Mouse (Mus musculus): Measurements from ENCODE around the gene Cpa1. TPM values are rescaled to one million over a fixed set of nuclear protein-coding genes. Genes with fewer than 3 reads are reported as not detected.

The Cpa1 gene
- polyA plus RNA-seq, 1 experiment from 2014 or later = 2.4 TPM

- Histone ChIP-seq H3K27me3 (ENCODE audit: insufficient read depth, low read length) (no peaks in the 10 kb centered on the region), H3K4me2 (replicated peaks; ENCODE audit: low read depth, low read length) (no peak overlapping the region), H3K4me3 (ENCODE audit: low read length) (no peak overlapping the region), H3K27ac (ENCODE audit: low read length) (no peak overlapping the region), H3K9me3 (ENCODE audit: low read length) (no peaks in the 10 kb centered on the region), H3K9ac (replicated peaks; ENCODE audit: low read length) (no peak overlapping the region), H3K4me1 (ENCODE audit: insufficient read depth, low read length) (peaks cover 13% of the 10 kb centered on the region; the same call in 1 of the 2 replicates), H3K36me3 (ENCODE audit: insufficient read depth, low read length) (no peaks in the 10 kb centered on the region)
- 71% methylated on average over 4 of the region's 4 CpGs for WGBS
- ATAC-seq (ENCODE audit: low FRiP score, low TSS enrichment) = no peak
Observed at GRCm38 (mm10) chr6:30605111-30605510, 33.9 kb upstream of the Cpa1 start.

- 58% methylated on average over 5 of the region's 5 CpGs for WGBS
- Histone ChIP-seq H3K27ac (ENCODE audit: low read length) (no peak overlapping the region), H3K4me1 (ENCODE audit: insufficient read depth, low read length) (peaks cover 8% of the 10 kb centered on the region; the same call in 1 of the 2 replicates), H3K4me2 (replicated peaks; ENCODE audit: low read depth, low read length) (no peak overlapping the region), H3K4me3 (ENCODE audit: low read length) (no peak overlapping the region), H3K27me3 (ENCODE audit: insufficient read depth, low read length) (no peaks in the 10 kb centered on the region), H3K9ac (replicated peaks; ENCODE audit: low read length) (no peak overlapping the region), H3K36me3 (ENCODE audit: insufficient read depth, low read length) (no peaks in the 10 kb centered on the region), H3K9me3 (ENCODE audit: low read length) (no peaks in the 10 kb centered on the region)
- no peak for ATAC-seq (ENCODE audit: low FRiP score, low TSS enrichment)
Observed at GRCm38 (mm10) chr6:30605672-30606071, 33.3 kb upstream of the Cpa1 start.

- no peaks in the 10 kb centered on the region for H3K27me3 ChIP-seq (ENCODE audit: insufficient read depth, low read length)
- H3K4me1 ChIP-seq (ENCODE audit: insufficient read depth, low read length) = peaks cover 9% of the 10 kb centered on the region
- H3K9ac ChIP-seq (replicated peaks; ENCODE audit: low read length) = no peak within 1 kb of the TSS
- H3K36me3 ChIP-seq (ENCODE audit: insufficient read depth, low read length) = no peaks in the 10 kb centered on the region
- no peak for ATAC-seq (ENCODE audit: low FRiP score, low TSS enrichment)
- no peak within 1 kb of the TSS for H3K4me3 ChIP-seq (ENCODE audit: low read length)
- WGBS = 94% methylated on average over 7 of the region's 7 CpGs
- H3K9me3 ChIP-seq (ENCODE audit: low read length) = no peaks in the 10 kb centered on the region
- no peak within 1 kb of the TSS for H3K4me2 ChIP-seq (replicated peaks; ENCODE audit: low read depth, low read length)
- H3K27ac ChIP-seq (ENCODE audit: low read length) = no peak within 1 kb of the TSS
Observed at GRCm38 (mm10) chr6:30610710-30611109, 28.3 kb upstream of the Cpa1 start, which contains the start of gene Cpa5. Cpa5 (plus strand) TSS chr6:30611010.

GRCm38 (mm10) chr6:30611212-30611611 is 27.8 kb upstream of the Cpa1 start:
- Histone ChIP-seq H3K4me1 (ENCODE audit: insufficient read depth, low read length) (peaks cover 9% of the 10 kb centered on the region), H3K27ac (ENCODE audit: low read length) (no peak overlapping the region), H3K27me3 (ENCODE audit: insufficient read depth, low read length) (no peaks in the 10 kb centered on the region), H3K4me2 (replicated peaks; ENCODE audit: low read depth, low read length) (no peak overlapping the region), H3K4me3 (ENCODE audit: low read length) (no peak overlapping the region), H3K9ac (replicated peaks; ENCODE audit: low read length) (no peak overlapping the region), H3K9me3 (ENCODE audit: low read length) (no peaks in the 10 kb centered on the region), H3K36me3 (ENCODE audit: insufficient read depth, low read length) (no peaks in the 10 kb centered on the region)
- 59% methylated on average over 5 of the region's 5 CpGs for WGBS
- ATAC-seq (ENCODE audit: low FRiP score, low TSS enrichment) = no peak

GRCm38 (mm10) chr6:30614251-30614650 is 24.8 kb upstream of the Cpa1 start:
- no peak overlapping the region for H3K9ac ChIP-seq (replicated peaks; ENCODE audit: low read length)
- no peak overlapping the region for H3K4me3 ChIP-seq (ENCODE audit: low read length)
- no peaks in the 10 kb centered on the region for H3K36me3 ChIP-seq (ENCODE audit: insufficient read depth, low read length)
- WGBS = 81% methylated on average over 6 of the region's 6 CpGs
- H3K9me3 ChIP-seq (ENCODE audit: low read length) = no peaks in the 10 kb centered on the region
- no peak overlapping the region for H3K4me2 ChIP-seq (replicated peaks; ENCODE audit: low read depth, low read length)
- H3K4me1 ChIP-seq (ENCODE audit: insufficient read depth, low read length) = peaks cover 37% of the 10 kb centered on the region
- ATAC-seq (ENCODE audit: low FRiP score, low TSS enrichment) = no peak
- H3K27me3 ChIP-seq (ENCODE audit: insufficient read depth, low read length) = no peaks in the 10 kb centered on the region
- H3K27ac ChIP-seq (ENCODE audit: low read length) = no peak overlapping the region

- H3K4me2 ChIP-seq (replicated peaks; ENCODE audit: low read depth, low read length) = no peak overlapping the region
- 0 out of 2 replicates have a peak overlapping the region, but pooled peaks have one; percentile 4 for H3K27ac ChIP-seq (ENCODE audit: low read length)
- 41% methylated on average over 4 of the region's 4 CpGs for WGBS
- H3K9ac ChIP-seq (replicated peaks; ENCODE audit: low read length) = peak overlapping the region; percentile 27; the same call in 1 of the 2 replicates
- no peaks in the 10 kb centered on the region for H3K27me3 ChIP-seq (ENCODE audit: insufficient read depth, low read length)
- H3K36me3 ChIP-seq (ENCODE audit: insufficient read depth, low read length) = no peaks in the 10 kb centered on the region
- H3K4me3 ChIP-seq (ENCODE audit: low read length) = no peak overlapping the region
- peaks cover 37% of the 10 kb centered on the region for H3K4me1 ChIP-seq (ENCODE audit: insufficient read depth, low read length)
- ATAC-seq (ENCODE audit: low FRiP score, low TSS enrichment) = no peak
- H3K9me3 ChIP-seq (ENCODE audit: low read length) = no peaks in the 10 kb centered on the region
Observed at GRCm38 (mm10) chr6:30615741-30616140, 23.3 kb upstream of the Cpa1 start.

GRCm38 (mm10) chr6:30616491-30616941 is 22.5 kb upstream of the Cpa1 start:
- H3K9me3 ChIP-seq (ENCODE audit: low read length) = no peaks in the 10 kb centered on the region
- peak overlapping the region; percentile 25 for H3K27ac ChIP-seq (ENCODE audit: low read length)
- peaks cover 37% of the 10 kb centered on the region for H3K4me1 ChIP-seq (ENCODE audit: insufficient read depth, low read length)
- H3K9ac ChIP-seq (replicated peaks; ENCODE audit: low read length) = peak overlapping the region; percentile 32
- H3K36me3 ChIP-seq (ENCODE audit: insufficient read depth, low read length) = no peaks in the 10 kb centered on the region
- WGBS = 10% methylated on average over 8 of the region's 8 CpGs
- H3K4me2 ChIP-seq (replicated peaks; ENCODE audit: low read depth, low read length) = peak overlapping the region; percentile 52
- no peaks in the 10 kb centered on the region for H3K27me3 ChIP-seq (ENCODE audit: insufficient read depth, low read length)
- no peak overlapping the region for H3K4me3 ChIP-seq (ENCODE audit: low read length)
- no peak for ATAC-seq (ENCODE audit: low FRiP score, low TSS enrichment)

- peaks cover 37% of the 10 kb centered on the region for H3K4me1 ChIP-seq (ENCODE audit: insufficient read depth, low read length)
- no peaks in the 10 kb centered on the region for H3K27me3 ChIP-seq (ENCODE audit: insufficient read depth, low read length)
- peak overlapping the region; percentile 60 for H3K9ac ChIP-seq (replicated peaks; ENCODE audit: low read length)
- H3K9me3 ChIP-seq (ENCODE audit: low read length) = no peaks in the 10 kb centered on the region
- peak overlapping the region; percentile 25 for H3K27ac ChIP-seq (ENCODE audit: low read length)
- WGBS = 10% methylated on average over 12 of the region's 13 CpGs
- peak; percentile 66 for ATAC-seq (ENCODE audit: low FRiP score, low TSS enrichment)
- H3K4me2 ChIP-seq (replicated peaks; ENCODE audit: low read depth, low read length) = peak overlapping the region; percentile 52
- peak overlapping the region; percentile 26 for H3K4me3 ChIP-seq (ENCODE audit: low read length)
- H3K36me3 ChIP-seq (ENCODE audit: insufficient read depth, low read length) = no peaks in the 10 kb centered on the region
Observed at GRCm38 (mm10) chr6:30617020-30617958, 21.7 kb upstream of the Cpa1 start.

- peak; percentile 72 for ATAC-seq (ENCODE audit: low FRiP score, low TSS enrichment)
Observed at GRCm38 (mm10) chr6:30617959-30618590, 20.9 kb upstream of the Cpa1 start.

More at GRCm38 (mm10) chr6:30617959-30618590, 20.9 kb upstream of the Cpa1 start:
- H3K36me3 ChIP-seq (ENCODE audit: insufficient read depth, low read length) = no peaks in the 10 kb centered on the region
- H3K9ac ChIP-seq (replicated peaks; ENCODE audit: low read length) = peak overlapping the region; percentile 60
- WGBS = 15% methylated on average over 18 of the region's 18 CpGs
- no peaks in the 10 kb centered on the region for H3K9me3 ChIP-seq (ENCODE audit: low read length)
- H3K4me2 ChIP-seq (replicated peaks; ENCODE audit: low read depth, low read length) = peak overlapping the region; percentile 52
- peak overlapping the region; percentile 26 for H3K4me3 ChIP-seq (ENCODE audit: low read length)
- no peaks in the 10 kb centered on the region for H3K27me3 ChIP-seq (ENCODE audit: insufficient read depth, low read length)
- H3K27ac ChIP-seq (ENCODE audit: low read length) = peak overlapping the region; percentile 69
- H3K4me1 ChIP-seq (ENCODE audit: insufficient read depth, low read length) = peaks cover 37% of the 10 kb centered on the region
